Mouse (Mus musculus): Measurements from ENCODE around the gene Fgfr2.

DNA sequence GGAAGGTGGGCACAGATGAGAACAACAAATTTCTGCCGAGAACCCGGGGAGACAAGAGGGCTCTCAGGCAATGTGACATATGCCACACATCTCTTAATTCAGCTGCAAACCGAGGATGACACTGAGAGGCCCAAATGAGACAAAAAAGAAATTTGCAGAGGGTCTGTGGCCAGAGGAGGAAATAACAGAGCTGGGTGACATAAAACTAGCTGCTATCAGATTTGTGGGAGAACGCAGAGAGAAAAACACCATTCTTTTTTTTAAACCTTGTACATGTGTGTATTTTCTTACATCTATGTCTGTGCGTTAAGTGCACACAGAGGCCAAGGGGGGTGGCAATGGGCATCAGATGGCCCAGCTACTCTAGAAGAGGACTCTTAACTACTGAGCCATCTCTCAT is 328.0 kb downstream of the Fgfr2 start:
- no peak for TF ChIP-seq EP300 (IDR thresholded peaks at IDR 0.05)
- TF ChIP-seq CTCF (IDR thresholded peaks at IDR 0.05): no peak
